Mouse (Mus musculus) spleen, adult 12 weeks (tissue): Measurements from ENCODE around the gene Tnfaip2.

Experiments
- DNase-seq: peaks from one replicate; pipeline ENCODE4 v3.0.0; 2022; ENCODE audit warnings: low spot score

The Tnfaip2 gene

DNA sequence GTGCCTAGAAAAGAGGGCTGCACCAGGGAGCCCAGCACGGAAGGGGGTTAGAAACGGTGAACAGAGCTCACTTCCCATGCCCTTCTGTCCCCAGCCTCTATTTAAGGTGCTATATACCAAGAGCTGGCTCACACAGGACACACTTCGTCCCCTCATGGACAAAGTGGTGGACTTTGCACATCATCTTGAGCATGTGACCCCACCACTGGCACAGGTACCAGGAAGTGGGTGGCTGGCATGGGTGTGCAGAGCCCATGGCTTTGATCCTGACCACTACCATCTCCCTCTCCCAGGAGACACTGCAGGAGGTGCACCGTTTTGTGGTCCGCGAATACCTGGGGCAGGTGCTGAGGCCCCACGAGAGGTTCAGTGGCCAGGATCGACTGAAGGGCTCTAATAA is 13.9 kb upstream of the Tnfaip2 start:
- DNase-seq = no peak

GRCm38 (mm10) chr12:111428961-111429911 is 13.0 kb upstream of the Tnfaip2 start:
- no peak for DNase-seq

DNA sequence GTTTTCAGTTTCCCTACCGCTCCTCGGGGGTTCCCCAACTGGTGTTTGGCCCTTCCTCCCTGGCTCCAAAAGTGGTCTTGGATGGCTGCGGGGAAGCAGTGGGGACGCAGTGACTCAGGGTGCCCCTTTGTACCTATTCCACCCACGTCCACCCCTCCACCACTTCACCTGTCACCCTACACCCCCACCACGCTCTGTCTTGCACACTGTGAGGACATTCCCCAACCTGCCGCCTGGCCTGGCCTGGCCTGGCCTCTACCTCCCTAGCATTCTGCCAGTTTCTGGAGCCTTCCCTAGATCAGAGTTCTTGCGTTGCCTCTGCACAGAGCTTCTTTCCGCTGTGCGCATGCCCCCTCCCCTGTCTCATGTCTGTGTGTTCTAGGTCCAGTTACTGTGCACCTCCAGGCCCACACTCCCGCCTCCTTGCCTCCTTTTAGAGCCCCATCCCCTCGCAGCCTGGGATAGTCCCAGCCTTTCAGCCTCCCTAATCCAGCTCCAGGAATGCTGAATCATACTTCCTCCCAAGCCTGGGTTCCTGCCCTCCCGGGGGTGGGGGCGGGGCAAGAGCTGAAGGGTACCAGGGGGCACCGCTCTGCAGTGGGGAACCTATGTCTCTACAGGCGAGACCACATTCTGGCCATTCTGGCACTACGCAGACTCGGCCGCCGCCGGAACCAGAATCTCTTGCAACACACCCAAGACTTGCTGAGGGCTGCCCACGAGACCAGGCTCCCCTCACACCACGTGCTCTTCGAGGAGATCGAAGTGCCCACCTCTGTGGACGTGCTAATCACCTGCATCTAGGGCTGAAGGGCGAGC is 12.0 kb upstream of the Tnfaip2 start:
- no peak for DNase-seq

GRCm38 (mm10) chr12:111430868-111431817 is 11.1 kb upstream of the Tnfaip2 start:
- no peak for DNase-seq

DNA sequence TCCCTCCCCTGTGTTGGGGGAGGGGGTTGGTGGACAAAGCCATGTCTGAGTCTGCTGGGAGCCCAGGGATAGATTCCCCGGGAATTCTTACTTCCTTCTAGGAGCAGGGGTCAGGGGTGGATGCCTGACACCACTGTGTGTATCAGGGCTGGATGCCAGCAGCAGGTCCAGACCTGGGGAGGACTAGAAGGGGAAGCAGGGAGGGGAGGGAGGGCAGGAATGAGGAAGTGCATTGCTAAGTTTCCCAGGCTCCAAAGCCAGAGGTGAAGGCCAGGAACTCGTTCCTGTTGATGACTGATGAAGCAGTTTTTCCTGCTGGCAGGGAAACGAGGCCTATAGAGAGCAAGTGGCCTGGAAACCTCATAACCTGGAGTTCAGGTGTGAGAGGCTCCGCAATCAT is 10.2 kb upstream of the Tnfaip2 start:
- no peak for DNase-seq

DNA sequence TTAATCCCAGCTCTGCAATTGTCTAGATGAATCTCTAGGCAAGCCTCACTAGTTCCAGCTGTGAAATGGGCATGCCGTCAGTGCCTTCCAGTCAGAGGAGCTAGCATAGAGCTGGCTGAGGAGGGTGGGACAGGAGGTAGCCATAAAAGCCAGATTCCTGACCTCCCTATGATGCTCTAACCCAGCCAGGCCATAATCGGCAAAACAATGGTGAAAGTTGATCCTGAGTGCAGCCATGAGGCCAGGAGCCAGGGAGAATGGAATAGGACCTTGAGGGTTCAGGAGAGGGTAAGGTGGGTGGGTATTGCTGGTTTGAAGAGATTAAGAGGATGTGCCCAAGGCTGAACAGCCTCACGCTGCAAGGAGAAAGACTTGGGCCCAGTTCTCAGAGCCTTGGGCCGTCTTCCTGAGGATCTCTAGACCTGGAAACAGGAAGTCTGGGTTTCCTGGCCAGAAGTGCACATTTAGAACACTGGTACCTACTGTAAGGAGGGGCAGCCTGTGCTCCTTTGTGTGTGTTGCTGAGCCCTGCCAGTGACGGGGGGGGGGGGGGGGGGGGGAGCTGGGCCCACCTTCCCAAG is 9.4 kb upstream of the Tnfaip2 start:
- no peak for DNase-seq

GRCm38 (mm10) chr12:111434164-111434744 is 8.0 kb upstream of the Tnfaip2 start:
- DNase-seq = no peak

- no peak for DNase-seq
Measured at GRCm38 (mm10) chr12:111434745-111435327, 7.4 kb upstream of the Tnfaip2 start.

DNA sequence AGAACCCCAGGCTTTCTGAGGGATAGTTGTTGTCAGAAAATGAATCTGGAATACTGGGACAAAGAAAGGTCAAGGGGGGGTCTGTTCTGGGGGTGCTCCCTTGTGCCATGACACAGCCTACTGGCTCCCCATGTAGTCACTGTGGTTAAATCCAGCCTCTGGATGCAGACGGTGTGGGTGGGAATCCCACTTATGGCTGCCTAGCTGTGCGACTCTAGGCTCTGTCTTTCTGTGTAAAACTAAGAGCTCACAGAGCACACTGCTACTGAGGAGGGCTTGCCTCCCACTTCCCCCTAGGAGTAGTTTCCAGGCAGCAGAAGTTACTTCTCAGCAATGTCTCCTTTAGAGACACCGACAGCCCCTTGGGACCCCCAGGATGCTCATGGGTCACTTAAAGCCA is 6.1 kb upstream of the Tnfaip2 start:
- no peak for DNase-seq

GRCm38 (mm10) chr12:111436640-111437039 is 5.6 kb upstream of the Tnfaip2 start:
- DNase-seq = no peak

DNA sequence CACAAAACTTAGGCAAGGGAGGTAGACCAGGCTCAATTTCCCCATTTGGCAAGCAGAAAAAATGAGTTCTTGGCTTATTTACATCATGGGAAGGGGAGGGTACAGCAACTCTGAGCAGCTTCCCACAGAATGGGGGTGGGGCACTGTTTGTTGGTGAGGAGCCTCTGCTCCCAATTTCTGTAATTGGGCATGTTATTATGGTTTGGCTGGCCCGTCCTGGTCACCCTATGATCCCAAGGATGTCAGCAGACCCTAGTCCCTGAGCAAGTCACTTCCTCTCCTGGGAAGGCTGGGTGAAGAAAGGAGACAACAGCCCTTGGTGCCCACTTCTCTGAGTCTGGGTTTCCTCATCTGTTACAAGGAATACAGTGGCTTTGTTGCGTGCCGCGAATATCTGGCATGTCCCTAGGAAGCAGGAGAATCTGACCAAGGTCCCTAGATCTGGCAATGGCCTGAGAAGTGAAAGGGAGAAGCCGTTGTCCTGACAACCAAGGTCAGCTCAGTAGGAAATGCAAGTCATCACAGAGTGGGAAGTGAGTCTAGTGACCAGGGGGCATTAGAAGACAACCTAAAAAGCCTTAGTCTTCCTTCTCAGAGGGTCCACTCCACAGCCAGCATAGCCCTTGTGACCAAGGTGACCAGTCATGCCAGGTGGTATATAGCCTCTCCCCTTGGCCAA is 4.9 kb upstream of the Tnfaip2 start:
- no peak for DNase-seq

GRCm38 (mm10) chr12:111438850-111439249 is 3.4 kb upstream of the Tnfaip2 start:
- DNase-seq = no peak

GRCm38 (mm10) chr12:111440701-111441373 is 1.4 kb upstream of the Tnfaip2 start:
- DNase-seq = no peak

- no peak for DNase-seq
Measured at GRCm38 (mm10) chr12:111441523-111441922, 746 bp upstream of the Tnfaip2 start.

DNA sequence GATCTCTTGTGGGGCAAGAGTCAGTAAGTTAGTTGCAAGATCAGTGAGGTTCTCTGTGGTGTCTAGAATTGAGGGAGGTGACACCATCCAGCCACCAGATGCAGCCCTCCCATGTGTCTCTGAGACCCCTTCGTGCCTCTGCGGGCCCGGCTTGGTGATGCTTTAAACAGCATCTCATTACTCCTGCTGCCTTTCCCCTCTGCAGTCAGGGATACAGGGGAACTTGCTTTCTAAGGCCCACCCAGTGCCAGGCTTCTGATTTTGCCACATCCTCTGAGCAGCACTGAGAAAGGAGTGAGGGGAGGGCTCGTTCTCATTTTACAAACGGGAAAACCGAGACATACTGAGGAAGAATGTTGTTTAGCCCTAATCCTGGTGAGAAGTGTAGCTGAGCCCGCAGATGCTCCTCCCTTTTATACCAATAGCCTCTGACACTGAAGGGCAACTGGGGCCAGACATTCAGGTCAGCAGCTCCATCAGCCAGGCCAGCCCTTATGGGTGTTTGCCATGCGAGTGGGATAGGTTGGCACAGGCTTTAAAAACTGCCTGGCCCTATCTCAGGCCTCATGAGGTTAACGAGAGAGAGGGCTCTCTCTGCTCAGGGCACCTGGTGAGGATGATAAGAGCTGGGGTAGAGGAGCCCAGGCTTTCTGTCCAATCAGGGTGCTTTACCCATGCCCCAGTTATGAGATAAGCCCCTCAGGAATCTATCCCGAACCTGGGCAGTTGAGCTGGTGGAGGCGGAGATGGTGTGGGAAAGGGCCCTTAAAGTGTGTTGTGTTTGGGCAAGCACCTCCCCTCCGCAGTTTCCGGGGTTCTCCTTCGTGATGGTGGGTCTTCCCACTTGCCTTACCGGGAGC is 972 bp downstream of the Tnfaip2 start:
- peak; percentile 70 for DNase-seq

GRCm38 (mm10) chr12:111443921-111444831 is 1.9 kb downstream of the Tnfaip2 start:
- DNase-seq = no peak

GRCm38 (mm10) chr12:111445161-111445889 is 3.1 kb downstream of the Tnfaip2 start:
- DNase-seq = no peak
